Mouse (Mus musculus): ENCODE data around the gene Cdk14.

GRCm38 (mm10) chr5:5175090-5175489, 245.0 kb downstream of the Cdk14 start:
- TF ChIP-seq CTCF (IDR thresholded peaks at IDR 0.05; ENCODE audit: borderline replicate concordance, insufficient read depth, low read depth, low read length) = no peak
- no peak for TF ChIP-seq POLR2A (IDR thresholded peaks at IDR 0.05; ENCODE audit: borderline replicate concordance, insufficient read depth, low read length)

Measured in cerebellum, adult 2 months (tissue).